20 mouse cellular contexts compared by ENCODE assay signal in the genomic region with DNA sequence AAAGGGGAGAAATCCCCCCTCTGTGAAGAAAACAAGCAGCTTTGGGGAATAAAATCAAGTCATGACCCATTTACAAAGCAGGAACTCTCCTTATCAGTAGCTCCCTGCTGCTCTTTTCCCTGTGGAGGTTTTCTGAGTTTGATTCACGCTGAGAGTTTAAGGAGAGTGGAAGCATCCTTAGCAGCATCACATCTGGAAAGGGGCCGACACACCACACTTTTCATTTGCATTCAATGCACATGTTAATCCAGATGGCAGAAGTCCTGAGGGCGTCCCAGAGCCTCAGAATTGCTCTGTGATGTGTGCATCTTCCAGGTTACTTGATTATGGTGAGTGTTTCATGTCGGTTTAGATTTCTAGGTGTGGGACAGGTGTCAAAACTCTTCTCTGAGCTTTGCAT. TPM values are rescaled to one million over a fixed set of nuclear protein-coding genes. Genes with fewer than 3 reads are reported as not detected.
"Had no signal": no experiment of that assay in that cellular context is flagged by ENCODE, and none has a peak within 500 bp of the region (broad histone marks: within the 10 kb centered on the region; RNA-seq: fewer than 3 reads in every experiment).

No protein-coding gene starts in this region.

- H3K4me1 ChIP-seq: intestine, embryonic 15.5 days; liver, embryonic 13.5 days; midbrain, embryonic 13.5 days; stomach, embryonic 15.5 days had no signal

- H3K36me3 ChIP-seq: intestine, embryonic 15.5 days; kidney, embryonic 15.5 days; liver, embryonic 13.5 days; midbrain, embryonic 13.5 days; stomach, embryonic 15.5 days had no signal

- H3K4me3 ChIP-seq: intestine, embryonic 15.5 days; kidney, embryonic 15.5 days; left cerebral cortex, adult 2 months; liver, embryonic 13.5 days; midbrain, embryonic 13.5 days; stomach, embryonic 15.5 days had no signal

- H3K9ac ChIP-seq: intestine, embryonic 15.5 days; kidney, embryonic 15.5 days; liver, embryonic 13.5 days; midbrain, embryonic 13.5 days; stomach, embryonic 15.5 days had no signal

- H3K9me3 ChIP-seq: intestine, embryonic 15.5 days; kidney, embryonic 15.5 days; liver, embryonic 13.5 days; midbrain, embryonic 13.5 days; stomach, embryonic 15.5 days had no signal

- H3K27ac ChIP-seq: intestine, embryonic 15.5 days; kidney, embryonic 15.5 days; left cerebral cortex, adult 2 months; liver, embryonic 13.5 days; midbrain, embryonic 13.5 days; stomach, embryonic 15.5 days had no signal

- DNase-seq: kidney, adult 11 months; kidney, adult 8-10 months; kidney, postnatal 10 days; kidney, postnatal 36 days; layer of hippocampus, postnatal 36 days; liver, embryonic 13.5 days; lung, adult 2 months; lung, postnatal 14 days; lung, postnatal 4 days; right cerebral cortex, adult 18-20 months; right cerebral cortex, postnatal 25 days; spleen, adult 18-20 months; thymus, postnatal 25 days had no signal

- ATAC-seq: intestine, embryonic 15.5 days; midbrain, embryonic 13.5 days had no signal

- H3K4me2 ChIP-seq: intestine, embryonic 15.5 days; kidney, embryonic 15.5 days; liver, embryonic 13.5 days; midbrain, embryonic 13.5 days; stomach, embryonic 15.5 days had no signal

- H3K27me3 ChIP-seq: intestine, embryonic 15.5 days; kidney, embryonic 15.5 days; liver, embryonic 13.5 days; midbrain, embryonic 13.5 days; stomach, embryonic 15.5 days had no signal

RNA-seq across cellular contexts. Expression of gene Gm9922, which starts 25.8 kb away (rescaled TPM):
- polyA plus RNA-seq: liver, adult 2 months; liver, embryonic 13.5 days; liver, embryonic 16.5 days; midbrain, embryonic 13.5 days had no signal
